ENCODE assay signal across 16 mouse cellular contexts in the genomic region with DNA sequence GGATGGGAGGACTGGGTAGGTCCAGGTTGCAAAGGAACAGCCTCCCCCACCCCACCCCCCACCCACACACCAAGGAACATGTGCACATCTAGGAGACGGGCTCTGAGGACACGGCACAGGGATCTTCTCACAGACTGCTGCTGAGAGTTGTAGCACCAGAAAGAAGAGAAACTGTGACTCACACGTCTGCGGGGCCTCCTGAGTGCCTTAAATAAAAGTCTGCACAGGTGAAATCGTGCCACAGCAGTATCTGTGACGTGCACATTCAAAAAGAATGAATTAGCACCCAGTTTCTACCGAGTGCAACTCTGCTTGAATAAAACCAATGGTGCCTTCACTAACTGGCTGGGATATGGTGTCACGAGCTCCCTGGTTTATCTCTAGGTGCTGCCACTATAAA.
"Had no signal": no experiment of that assay in that cellular context is flagged by ENCODE, and none has a peak within 500 bp of the region (broad histone marks: within the 10 kb centered on the region; RNA-seq: fewer than 3 reads in every experiment).

No protein-coding gene starts in this region.

- DNase-seq: kidney, adult 11 months; kidney, adult 9 months; kidney, postnatal 36 days; lung, adult 2 months; lung, postnatal 36 days; midbrain, embryonic 14.5 days; thymus, adult 18-20 months; thymus, postnatal 14 days had no signal

- H3K9me3 ChIP-seq: limb, embryonic 10.5 days; liver, embryonic 15.5 days; midbrain, embryonic 10.5 days; neural tube, embryonic 13.5 days had no signal

- H3K4me1 ChIP-seq: liver, embryonic 15.5 days; midbrain, embryonic 10.5 days had no signal

- ATAC-seq: lung, postnatal 0 days had no signal

- H3K4me2 ChIP-seq: liver, embryonic 11.5 days; liver, embryonic 15.5 days; neural tube, embryonic 13.5 days had no signal

- H3K27ac ChIP-seq: kidney, postnatal 0 days; limb, embryonic 10.5 days; liver, embryonic 15.5 days; midbrain, embryonic 10.5 days; stomach, postnatal 0 days had no signal

- H3K36me3 ChIP-seq: limb, embryonic 10.5 days; liver, embryonic 15.5 days had no signal

- H3K4me3 ChIP-seq: limb, embryonic 10.5 days; liver, embryonic 15.5 days; midbrain, embryonic 10.5 days; neural tube, embryonic 13.5 days had no signal

- H3K27me3 ChIP-seq: liver, embryonic 15.5 days; neural tube, embryonic 13.5 days had no signal

- H3K9ac ChIP-seq: liver, embryonic 15.5 days; neural tube, embryonic 13.5 days had no signal
